Mouse (Mus musculus) liver, embryonic 14.5 days (tissue): ENCODE results near the gene Mapre3. TPM values are rescaled to one million over a fixed set of nuclear protein-coding genes. Genes with fewer than 3 reads are reported as not detected.

ENCODE experiments used
- ATAC-seq: fragments of 200-750 bp; cut with Nextera tagmentation; 2 replicates; pipeline ENCODE4 v1.8.0; 2017; ENCODE audit warnings: moderate number of reproducible peaks, mild to moderate bottlenecking, moderate library complexity; ENCODE audit not compliant: insufficient read depth
- DNase-seq, 3 experiments: peaks; one replicate each; pipeline ENCODE4 v3.0.0-alpha.2; 2012 to 2013; ENCODE audit warnings: low read depth in 3 of 3, low spot score in 3 of 3
- H3K27ac ChIP-seq: fragments of 300-500 bp; sonication (generic); 2 replicates; pipeline ENCODE4 v1.5.1; 2014; ENCODE audit warnings: moderate library complexity, mild to moderate bottlenecking, control low read depth, inconsistent platforms
- H3K27me3 ChIP-seq: fragments of 300-500 bp; sonication (generic); 2 replicates; pipeline ENCODE4 v1.6.1; 2014; ENCODE audit warnings: mild to moderate bottlenecking, low read length, moderate library complexity; ENCODE audit not compliant: control insufficient read depth, insufficient read depth
- H3K36me3 ChIP-seq: fragments of 300-500 bp; sonication (generic); replicated peaks from 2 replicates; pipeline ENCODE4 v1.6.1; 2014; ENCODE audit warnings: low read depth; ENCODE audit not compliant: control insufficient read depth, insufficient read depth
- H3K4me1 ChIP-seq, 2 experiments: fragments of 200-500 bp in 1 of 2; fragments of 300-500 bp in 1 of 2; sonication (generic) in 1 of 2; replicated peaks; 2 replicates each; pipeline ENCODE4 v1.6.1; 2012 to 2014; ENCODE audit warnings: antibody characterized with exemption in 1 of 2, inconsistent platforms in 1 of 2, low read length in 1 of 2; ENCODE audit not compliant: control insufficient read depth in 2 of 2, insufficient read depth in 2 of 2
- H3K4me2 ChIP-seq: fragments of 300-500 bp; sonication (generic); 2 replicates; pipeline ENCODE4 v1.6.1; 2014; ENCODE audit warnings: low read depth, mild to moderate bottlenecking, control low read depth, moderate library complexity
- H3K4me3 ChIP-seq, 2 experiments: fragments of 200-500 bp in 1 of 2; fragments of 300-500 bp in 1 of 2; sonication (generic) in 1 of 2; 2 replicates each; pipeline ENCODE4 v1.5.1; 2012 to 2014; ENCODE audit warnings: low read depth in 2 of 2, low read length in 2 of 2, mild to moderate bottlenecking in 2 of 2, control low read depth in 1 of 2, inconsistent platforms in 1 of 2, moderate library complexity in 1 of 2; ENCODE audit not compliant: insufficient read depth in 1 of 2
- H3K9ac ChIP-seq: fragments of 300-500 bp; sonication (generic); replicated peaks from 2 replicates; pipeline ENCODE4 v1.6.1; 2014; ENCODE audit warnings: mild to moderate bottlenecking, control low read depth, moderate library complexity
- H3K9me3 ChIP-seq: fragments of 300-500 bp; sonication (generic); 2 replicates; pipeline ENCODE4 v1.6.1; 2016; ENCODE audit warnings: low read length, mixed read lengths; ENCODE audit not compliant: control insufficient read depth
- CTCF ChIP-seq: IDR thresholded peaks from 2 replicates; pipeline ENCODE4 v1.5.1; 2016; ENCODE audit warnings: antibody characterized with exemption, low read depth, control low read depth
- EP300 ChIP-seq: IDR thresholded peaks from 2 replicates; pipeline ENCODE4 v1.6.1; 2016; ENCODE audit warnings: antibody characterized with exemption, low read depth
- WGBS: fragments of 180-500 bp; shearing (Covaris S2); extraction: QIAGEN DNeasy Blood & Tissue Kit; methylation state at CpG from one replicate; pipeline ENCODE4 v1.1.7; 2014; ENCODE audit not compliant: insufficient replicate concordance; 5-methylcytosine and 5-hydroxymethylcytosine counted together
- polyA plus RNA-seq, 2 experiments: library from polyadenylated mRNA; depleted of rRNA in 1 of 2; stranded (reverse) in 1 of 2; unstranded in 1 of 2; fragments of >200 nt; fragmentation: Nextera tagmentation in 1 of 2; extraction: Ambion mirVana in 1 of 2; gene quantifications; 2 replicates each; pipeline versions ENCODE4 v1.2.1 to v1.2.3; 2012 to 2014

Mapre3 gene
- polyA plus RNA-seq, 2 experiments = 1.2 to 2.4 TPM

GRCm38 (mm10) chr5:30796125-30796524 is 18.3 kb upstream of the Mapre3 start:
- Histone ChIP-seq H3K4me3 (no peak overlapping the region), H3K36me3 (no peaks in the 10 kb centered on the region), H3K9me3 (no peaks in the 10 kb centered on the region), H3K4me1 (peaks cover 18 to 20% of the 10 kb centered on the region in 2 experiments), H3K9ac (no peak overlapping the region), H3K4me2 (no peak overlapping the region), H3K27me3 (no peaks in the 10 kb centered on the region), H3K27ac (no peak overlapping the region)
- 7% methylated on average over 12 of the region's 12 CpGs for WGBS
- ATAC-seq = peak; percentile 29; the same call in 1 of the 2 replicates
- TF ChIP-seq CTCF (peak; percentile 94), EP300 (no peak)
- peak; percentile 34 to 46 (median 42) for DNase-seq

- 18% methylated on average over 7 of the region's 7 CpGs for WGBS
- ATAC-seq (peak; percentile 95), DNase-seq (peak; percentile 71 to 79 (median 72))
- Histone ChIP-seq H3K27ac (peak overlapping the region; percentile 70), H3K36me3 (no peaks in the 10 kb centered on the region), H3K4me3 (peak overlapping the region; percentile 11 to 30; a peak in 3 of 4 replicates), H3K4me1 (peaks cover 18 to 20% of the 10 kb centered on the region in 2 experiments), H3K4me2 (peak overlapping the region; percentile 56), H3K9me3 (no peaks in the 10 kb centered on the region), H3K27me3 (no peaks in the 10 kb centered on the region), H3K9ac (peak overlapping the region; percentile 47)
- peak; percentile 75 for TF ChIP-seq EP300
- TF ChIP-seq CTCF = no peak
Observed at GRCm38 (mm10) chr5:30797482-30797881, 17.0 kb upstream of the Mapre3 start.

GRCm38 (mm10) chr5:30797982-30798381 is 16.5 kb upstream of the Mapre3 start:
- Histone ChIP-seq H3K36me3 (no peaks in the 10 kb centered on the region), H3K9me3 (no peaks in the 10 kb centered on the region), H3K4me1 (peaks cover 18 to 20% of the 10 kb centered on the region in 2 experiments), H3K27ac (peak overlapping the region; percentile 70), H3K4me2 (peak overlapping the region; percentile 56), H3K4me3 (peak overlapping the region; percentile 11 to 30; a peak in 3 of 4 replicates), H3K27me3 (no peaks in the 10 kb centered on the region), H3K9ac (peak overlapping the region; percentile 35)
- WGBS = 38% methylated on average over 8 of the region's 8 CpGs
- peak; percentile 30; the same call in 1 of the 2 replicates for ATAC-seq
- DNase-seq = no peak
- TF ChIP-seq EP300 (no peak), CTCF (no peak)

GRCm38 (mm10) chr5:30798965-30799364 is 15.5 kb upstream of the Mapre3 start:
- H3K9me3 ChIP-seq = no peaks in the 10 kb centered on the region
- 52% methylated on average over 6 of the region's 6 CpGs for WGBS

GRCm38 (mm10) chr5:30802724-30803467 is 11.5 kb upstream of the Mapre3 start:
- TF ChIP-seq CTCF (no peak), EP300 (no peak)
- Histone ChIP-seq H3K9me3 (no peaks in the 10 kb centered on the region), H3K4me2 (no peak overlapping the region), H3K27ac (no peak overlapping the region), H3K4me1 (peaks cover 5% of the 10 kb centered on the region in 2 experiments), H3K9ac (no peak overlapping the region), H3K4me3 (no peak overlapping the region), H3K36me3 (no peaks in the 10 kb centered on the region), H3K27me3 (no peaks in the 10 kb centered on the region; the same call in 1 of the 2 replicates)
- ATAC-seq (no peak), DNase-seq (no peak)
- 55% methylated on average over 12 of the region's 12 CpGs for WGBS

More at GRCm38 (mm10) chr5:30798965-30799364, 15.5 kb upstream of the Mapre3 start:
- ATAC-seq (no peak), DNase-seq (no peak)
- H3K9ac ChIP-seq = no peak overlapping the region
- H3K4me2 ChIP-seq = no peak overlapping the region
- no peaks in the 10 kb centered on the region for H3K36me3 ChIP-seq
- H3K4me1 ChIP-seq = peaks cover 18 to 20% of the 10 kb centered on the region in 2 experiments
- H3K27me3 ChIP-seq = no peaks in the 10 kb centered on the region
- no peak for TF ChIP-seq EP300
- TF ChIP-seq CTCF = no peak
- H3K4me3 ChIP-seq = no peak overlapping the region
- H3K27ac ChIP-seq = no peak overlapping the region
